Mouse (Mus musculus) lung, embryonic 14.5 days (tissue): ENCODE data around the gene Apof. TPM values are rescaled to one million over a fixed set of nuclear protein-coding genes. Genes with fewer than 3 reads are reported as not detected.
"Not testable (repeated sequence)": the region's sequence is repeated elsewhere in the genome, so short reads cannot be mapped to it uniquely, and the experiment has no call there.

Source experiments
- ATAC-seq: fragments of 200-750 bp; cut with Nextera tagmentation; 2 replicates; pipeline ENCODE4 v1.8.0; 2017; ENCODE audit warnings: mild to moderate bottlenecking, moderate TSS enrichment, moderate library complexity; ENCODE audit not compliant: insufficient read depth
- DNase-seq: peaks from one replicate; pipeline ENCODE4 v3.0.0-alpha.2; 2015
- H3K27ac ChIP-seq: fragments of 300-500 bp; sonication (generic); 2 replicates; pipeline ENCODE4 v1.5.1; 2014; ENCODE audit warnings: low read depth, mild to moderate bottlenecking, moderate library complexity
- H3K27me3 ChIP-seq: fragments of 300-500 bp; sonication (generic); 2 replicates; pipeline ENCODE4 v1.6.1; 2014; ENCODE audit warnings: low read length, control low read depth; ENCODE audit not compliant: insufficient read depth
- H3K36me3 ChIP-seq: fragments of 300-500 bp; sonication (generic); 2 replicates; pipeline ENCODE4 v1.6.1; 2014; ENCODE audit warnings: control low read depth; ENCODE audit not compliant: insufficient read depth
- H3K4me1 ChIP-seq: fragments of 300-500 bp; sonication (generic); 2 replicates; pipeline ENCODE4 v1.6.1; 2014; ENCODE audit warnings: antibody characterized with exemption, control low read depth; ENCODE audit not compliant: insufficient read depth
- H3K4me2 ChIP-seq: fragments of 300-500 bp; sonication (generic); 2 replicates; pipeline ENCODE4 v1.6.1; 2014; ENCODE audit warnings: mild to moderate bottlenecking
- H3K4me3 ChIP-seq: fragments of 300-500 bp; sonication (generic); 2 replicates; pipeline ENCODE4 v1.5.1; 2014; ENCODE audit warnings: low read depth, low read length
- H3K9ac ChIP-seq: fragments of 300-500 bp; sonication (generic); 2 replicates; pipeline ENCODE4 v1.6.1; 2014
- H3K9me3 ChIP-seq: fragments of 300-500 bp; sonication (generic); 2 replicates; pipeline ENCODE4 v1.6.1; 2016; ENCODE audit warnings: low read depth, low read length, control low read depth
- CTCF ChIP-seq: IDR thresholded peaks from 2 replicates; pipeline ENCODE4 v1.5.1; 2016; ENCODE audit warnings: antibody characterized with exemption, low read depth
- WGBS: fragments of 180-500 bp; shearing (Covaris S2); extraction: QIAGEN DNeasy Blood & Tissue Kit; methylation state at CpG from one replicate; pipeline ENCODE4 v1.1.7; 2014; 5-methylcytosine and 5-hydroxymethylcytosine counted together
- polyA plus RNA-seq: library from polyadenylated mRNA; unstranded; fragments of >200 nt; fragmentation: Nextera tagmentation; extraction: Ambion mirVana; gene quantifications from 2 replicates; pipeline ENCODE4 v1.2.1, GENCODE M21; 2014

Apof gene
- polyA plus RNA-seq, 1 experiment from 2014 or later, result not detected

DNA sequence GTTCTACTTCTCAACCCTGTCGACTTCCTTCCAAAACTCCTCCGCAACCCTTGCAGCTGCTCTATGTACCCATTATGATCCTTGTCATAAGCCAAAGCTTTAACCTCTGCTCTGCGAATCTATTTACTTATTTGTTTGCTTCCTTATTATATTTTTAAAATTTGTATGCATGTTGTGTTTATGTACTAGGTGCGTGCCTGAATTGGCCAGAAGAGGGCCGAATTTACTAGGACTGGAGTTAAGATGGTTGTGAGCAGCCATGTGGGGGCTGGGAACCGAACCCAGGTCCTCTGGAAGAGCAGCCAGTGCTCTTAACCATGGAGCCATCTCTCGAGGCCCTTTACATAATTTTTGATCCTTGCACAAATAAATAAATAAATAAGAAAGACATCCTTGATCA lies 2.4 kb downstream of the Apof start:
- TF ChIP-seq CTCF, result peak; percentile 27; the same call in 1 of the 2 replicates
- H3K36me3 ChIP-seq, result no peaks in the 10 kb centered on the region
- H3K4me1 ChIP-seq, result no peaks in the 10 kb centered on the region
- ATAC-seq (no peak), DNase-seq (no peak)
- peak overlapping the region; percentile 78 for H3K4me3 ChIP-seq
- H3K27me3 ChIP-seq, result no peaks in the 10 kb centered on the region
- H3K9ac ChIP-seq, result peak overlapping the region; percentile 70
- peak overlapping the region; percentile 77 for H3K4me2 ChIP-seq
- no peaks in the 10 kb centered on the region for H3K9me3 ChIP-seq
- H3K27ac ChIP-seq, result peak overlapping the region; percentile 50; the same call in 1 of the 2 replicates
- WGBS, result 36% methylated on average over 7 of the region's 7 CpGs

DNA sequence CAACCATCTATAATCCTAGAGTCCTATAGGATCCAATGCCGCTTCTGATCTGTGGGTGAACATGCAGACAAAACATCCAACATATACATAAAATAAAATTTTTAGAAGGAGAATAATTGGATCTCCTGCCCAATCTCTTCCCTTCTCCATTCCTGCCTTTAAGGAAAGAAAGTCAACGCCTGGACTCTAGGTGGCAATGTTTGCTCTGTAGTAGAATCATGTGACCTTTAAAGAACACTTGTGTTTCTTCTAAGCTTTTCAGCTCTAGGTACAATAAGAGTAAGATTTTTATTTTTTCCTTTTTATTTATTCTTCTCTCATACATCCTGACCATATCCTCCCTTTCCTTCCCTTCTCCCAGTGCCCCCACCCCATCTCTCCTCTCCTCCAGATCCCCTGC lies 3.4 kb downstream of the Apof start:
- ATAC-seq (no peak), DNase-seq (peak; percentile 35)
- Histone ChIP-seq H3K4me3 (no peak overlapping the region), H3K27me3 (no peaks in the 10 kb centered on the region), H3K27ac (no peak overlapping the region), H3K36me3 (peaks cover 4% of the 10 kb centered on the region; the same call in 1 of the 2 replicates), H3K9ac (no peak overlapping the region), H3K4me2 (no peak overlapping the region), H3K9me3 (no peaks in the 10 kb centered on the region), H3K4me1 (no peaks in the 10 kb centered on the region)
- peak; percentile 10; the same call in 1 of the 2 replicates for TF ChIP-seq CTCF
- 56% methylated on average over 2 of the region's 2 CpGs for WGBS

DNA sequence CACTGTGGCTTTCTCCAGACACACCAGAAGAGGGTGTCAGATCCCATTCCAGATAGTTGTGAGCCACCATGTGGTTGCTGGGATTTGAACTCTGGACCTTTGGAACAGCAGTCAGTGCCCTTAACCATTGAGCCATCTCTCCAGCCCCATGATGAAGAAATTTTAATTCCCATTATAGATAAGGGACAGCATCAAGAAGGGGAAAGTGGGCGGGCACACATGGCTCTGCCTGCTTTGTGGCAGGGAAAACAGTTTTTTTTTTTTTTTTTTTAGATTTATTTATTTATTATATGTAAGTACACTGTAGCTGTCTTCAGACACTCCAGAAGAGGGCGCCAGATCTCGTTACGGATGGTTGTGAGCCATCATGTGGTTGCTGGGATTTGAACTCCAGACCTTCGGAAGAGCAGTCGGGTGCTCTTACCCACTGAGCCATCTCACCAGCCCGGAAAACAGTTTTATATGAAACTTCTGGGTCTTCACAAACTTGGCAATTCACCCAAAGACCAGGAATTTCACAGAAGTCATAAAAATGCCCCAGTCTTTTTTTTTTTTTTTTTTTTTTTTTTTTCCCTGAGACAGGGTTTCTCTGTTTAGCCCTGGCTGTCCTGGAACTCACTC lies 4.5 kb downstream of the Apof start:
- not testable (repeated sequence) for H3K4me1 ChIP-seq, H3K4me2 ChIP-seq, H3K27me3 ChIP-seq, DNase-seq, H3K36me3 ChIP-seq, H3K4me3 ChIP-seq, ATAC-seq, H3K27ac ChIP-seq, H3K9me3 ChIP-seq, H3K9ac ChIP-seq
- WGBS, result 89% methylated on average over 4 of the region's 7 CpGs

DNA sequence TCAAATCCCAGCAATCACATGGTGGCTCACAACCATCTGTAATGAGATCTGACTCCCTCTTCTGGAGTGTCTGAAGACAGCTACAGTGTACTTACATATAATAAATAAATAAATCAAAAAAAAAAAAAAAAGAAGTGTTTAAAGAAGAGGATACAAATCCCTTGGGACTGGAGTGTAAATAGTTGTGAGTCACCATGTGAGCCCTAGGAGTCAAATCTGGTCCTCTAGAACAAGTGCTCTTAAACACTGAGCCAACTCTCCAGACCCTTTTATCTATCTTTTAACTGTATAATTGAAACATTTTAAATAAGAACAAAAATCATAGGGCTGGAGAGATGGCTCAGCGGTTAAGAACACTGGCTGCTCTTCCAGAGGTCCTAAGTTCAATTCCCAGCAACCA lies 6.9 kb downstream of the Apof start:
- not testable (repeated sequence) for H3K4me1 ChIP-seq, H3K27ac ChIP-seq, ATAC-seq, H3K4me2 ChIP-seq, H3K27me3 ChIP-seq, DNase-seq, H3K9ac ChIP-seq, H3K9me3 ChIP-seq, H3K4me3 ChIP-seq
- WGBS, result 87% methylated on average over 1 of the region's 1 CpGs
- H3K36me3 ChIP-seq, result peaks cover 25% of the 10 kb centered on the region

DNA sequence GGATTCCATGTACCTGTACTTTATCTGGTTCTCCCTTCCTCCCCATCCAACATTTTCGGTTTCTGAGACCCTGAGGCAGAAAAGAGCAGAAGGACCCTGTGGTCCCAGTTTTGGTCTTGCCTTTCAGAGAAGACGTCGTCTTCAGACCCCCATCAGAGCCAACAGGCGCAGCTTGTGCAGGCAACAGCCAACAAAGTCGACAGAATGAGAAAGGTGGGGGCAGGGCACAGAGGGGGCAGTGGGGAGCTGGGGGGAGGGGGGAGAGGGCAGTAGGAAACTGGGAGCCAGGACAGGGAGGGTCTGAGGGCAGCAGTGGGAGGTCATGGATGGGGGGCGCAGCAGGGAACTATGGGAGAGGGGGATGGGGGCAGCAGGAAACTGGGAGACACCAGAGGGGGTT lies 9.7 kb downstream of the Apof start:
- no peaks in the 10 kb centered on the region for H3K9me3 ChIP-seq
- H3K9ac ChIP-seq, result no peak overlapping the region
- no peak for DNase-seq
- H3K4me3 ChIP-seq, result no peak overlapping the region
- no peaks in the 10 kb centered on the region for H3K27me3 ChIP-seq
- peaks cover 53% of the 10 kb centered on the region for H3K36me3 ChIP-seq
- ATAC-seq, result peak; percentile 6; the same call in 1 of the 2 replicates
- no peak overlapping the region for H3K27ac ChIP-seq
- no peak overlapping the region for H3K4me2 ChIP-seq
- no peaks in the 10 kb centered on the region for H3K4me1 ChIP-seq
- WGBS, result 53% methylated on average over 6 of the region's 6 CpGs
- no peak for TF ChIP-seq CTCF

DNA sequence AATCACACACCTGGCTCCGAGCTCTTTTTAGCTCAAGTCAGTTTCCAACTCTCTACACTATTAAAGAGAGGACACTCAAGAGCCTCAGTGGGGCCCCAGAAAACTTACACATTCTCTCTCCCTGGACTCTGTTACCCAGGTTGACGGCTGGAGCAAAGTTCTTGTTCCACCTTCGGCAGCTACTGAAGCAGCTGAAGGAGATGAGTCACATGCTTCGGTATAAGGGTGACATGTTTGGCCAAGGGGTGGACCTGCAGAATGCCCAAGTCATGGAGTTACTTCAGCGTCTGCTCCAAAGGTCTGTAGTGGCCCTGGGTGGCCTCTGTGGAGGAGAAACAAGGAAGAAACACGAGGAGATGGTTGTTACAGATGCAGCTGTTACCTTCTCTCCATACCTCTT lies 12.5 kb downstream of the Apof start:
- H3K9me3 ChIP-seq, result no peaks in the 10 kb centered on the region
- no peak for TF ChIP-seq CTCF
- no peaks in the 10 kb centered on the region for H3K4me1 ChIP-seq
- H3K27ac ChIP-seq, result no peak overlapping the region
- WGBS, result 79% methylated on average over 6 of the region's 6 CpGs
- DNase-seq, result no peak
- no peak overlapping the region for H3K4me2 ChIP-seq
- H3K27me3 ChIP-seq, result no peaks in the 10 kb centered on the region
- no peak overlapping the region for H3K4me3 ChIP-seq
- ATAC-seq, result no peak
- H3K9ac ChIP-seq, result no peak overlapping the region
- H3K36me3 ChIP-seq, result peaks cover 74% of the 10 kb centered on the region

DNA sequence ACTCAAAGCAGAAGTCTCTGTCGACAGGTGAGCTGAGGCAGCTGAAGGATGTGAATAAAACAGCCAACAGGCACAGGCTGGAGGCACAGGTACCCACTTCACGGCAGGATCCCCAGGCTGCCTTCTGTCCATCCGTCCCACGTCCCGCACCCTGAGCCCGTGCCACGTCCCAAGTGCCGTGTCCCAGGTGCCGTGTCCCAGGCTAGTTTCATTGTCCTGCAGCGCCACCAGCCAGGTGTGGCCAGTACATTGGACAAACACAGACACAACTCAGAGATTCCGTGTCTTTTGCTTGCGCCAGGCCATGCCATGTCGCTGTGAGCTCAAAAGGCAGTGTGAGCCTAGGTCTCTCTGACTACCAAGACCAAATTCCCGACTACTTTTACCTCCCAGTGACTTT lies 13.2 kb downstream of the Apof start:
- no peak overlapping the region for H3K4me2 ChIP-seq
- no peaks in the 10 kb centered on the region for H3K9me3 ChIP-seq
- WGBS, result 83% methylated on average over 14 of the region's 14 CpGs
- peaks cover 75% of the 10 kb centered on the region for H3K36me3 ChIP-seq
- H3K4me3 ChIP-seq, result no peak overlapping the region
- DNase-seq (no peak), ATAC-seq (no peak)
- H3K9ac ChIP-seq, result no peak overlapping the region
- no peak for TF ChIP-seq CTCF
- no peak overlapping the region for H3K27ac ChIP-seq
- no peaks in the 10 kb centered on the region for H3K27me3 ChIP-seq
- H3K4me1 ChIP-seq, result no peaks in the 10 kb centered on the region
